Mouse (Mus musculus): Measurements from ENCODE around the gene Fam71f1.

- TF ChIP-seq E2F4 (IDR thresholded peaks at IDR 0.05; ENCODE audit: insufficient read depth) (no peak), POLR2A (IDR thresholded peaks at IDR 0.05; ENCODE audit: insufficient read length, low read depth) (no peak), REST (IDR thresholded peaks at IDR 0.05; ENCODE audit: insufficient read depth, insufficient read length) (no peak), USF1 (IDR thresholded peaks at IDR 0.05; ENCODE audit: low read depth) (no peak), MYOG (IDR thresholded peaks at IDR 0.05; ENCODE audit: control insufficient read depth in 1 of 3, insufficient read depth in 1 of 3, insufficient read length in 2 of 3, low read depth in 2 of 3) (no peak), POLR2AphosphoS2 (IDR thresholded peaks at IDR 0.05; ENCODE audit: insufficient read length, low read depth) (no peak), MAX (IDR thresholded peaks at IDR 0.05; ENCODE audit: low read depth) (no peak), MYOD1 (IDR thresholded peaks at IDR 0.05; ENCODE audit: control insufficient read depth in 1 of 3, insufficient read length in 2 of 3, low read depth in 2 of 3) (no peak), TCF12 (IDR thresholded peaks at IDR 0.05; ENCODE audit: insufficient read depth, poor library complexity, severe bottlenecking) (no peak), TCF3 (IDR thresholded peaks at IDR 0.05; ENCODE audit: insufficient read length, low read depth) (no peak), CEBPB (IDR thresholded peaks at IDR 0.05; ENCODE audit: insufficient read depth, poor library complexity, severe bottlenecking) (no peak), SRF (IDR thresholded peaks at IDR 0.05; ENCODE audit: control insufficient read depth, insufficient read length, low read depth) (no peak)
These were observed 13.5 kb upstream of the Fam71f1 start for GRCm38 (mm10) chr6:29305462-29305861.
